Mouse (Mus musculus) layer of hippocampus, adult 2 months (tissue): ENCODE measurements around the gene Ifit1bl1. TPM values are rescaled to one million over a fixed set of nuclear protein-coding genes. Genes with fewer than 3 reads are reported as not detected.
"Not testable (repeated sequence)": the region's sequence is repeated elsewhere in the genome, so short reads cannot be mapped to it uniquely, and the experiment has no call there.

ENCODE experiments used
- DNase-seq, 2 experiments: peaks; one replicate each; pipeline ENCODE4 v3.0.0; 2022; ENCODE audit warnings: low spot score in 2 of 2
- H3K27ac ChIP-seq: fragments of 200-600 bp; 2 replicates; pipeline ENCODE4 v1.8.1; 2022
- H3K4me3 ChIP-seq: fragments of 200-600 bp; 2 replicates; pipeline ENCODE4 v1.8.1; 2022; ENCODE audit warnings: mild to moderate bottlenecking
- CTCF ChIP-seq: fragments of 200-600 bp; conservative IDR thresholded peaks from 2 replicates; pipeline ENCODE4 v1.8.1; 2022; ENCODE audit warnings: antibody characterized with exemption, mild to moderate bottlenecking, moderate library complexity
- total RNA-seq, 2 experiments: library from RNA; stranded (reverse); gene quantifications; 2 replicates each; pipeline ENCODE4 v1.2.3; 2021

Ifit1bl1 gene
- total RNA-seq, 2 experiments from 2014 or later, result 1.3 to 1.9 TPM

- Histone ChIP-seq H3K4me3 (no peak overlapping the region), H3K27ac (no peak overlapping the region)
- no peak for TF ChIP-seq CTCF
- no peak for DNase-seq
Measured at GRCm38 (mm10) chr19:34605472-34605871, 3.7 kb upstream of the Ifit1bl1 start.

- not testable (repeated sequence) for DNase-seq, H3K4me3 ChIP-seq, H3K27ac ChIP-seq
Measured at GRCm38 (mm10) chr19:34599250-34599649, 2.5 kb downstream of the Ifit1bl1 start.

GRCm38 (mm10) chr19:34598341-34598740, 3.4 kb downstream of the Ifit1bl1 start:
- DNase-seq, result peak; percentile 60 to 73
- H3K27ac ChIP-seq, result no peak overlapping the region
- TF ChIP-seq CTCF, result no peak
- H3K4me3 ChIP-seq, result no peak overlapping the region

DNA sequence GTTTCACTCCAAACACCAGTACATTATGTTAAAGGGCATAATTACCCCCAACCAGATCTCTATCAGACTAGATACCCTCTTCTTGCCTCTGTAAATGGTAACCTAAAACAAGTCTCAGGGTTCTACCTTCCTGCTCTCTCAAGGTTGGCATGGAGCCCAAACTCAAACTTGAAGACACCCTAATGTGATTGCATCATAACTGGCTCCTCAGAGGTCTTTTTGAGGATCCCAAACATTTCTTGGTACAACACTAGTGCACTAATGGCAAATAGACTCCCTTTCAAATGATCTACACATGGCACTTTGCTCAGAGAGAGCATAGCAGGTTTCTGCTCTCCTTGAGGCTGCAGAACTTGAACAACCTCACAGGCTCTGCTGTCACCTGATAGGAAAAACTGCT, 4.9 kb downstream of the Ifit1bl1 start:
- H3K4me3 ChIP-seq, result no peak overlapping the region
- no peak for TF ChIP-seq CTCF
- no peak for DNase-seq
- no peak overlapping the region for H3K27ac ChIP-seq

- not testable (repeated sequence) for DNase-seq
Measured at GRCm38 (mm10) chr19:34594523-34594922, 7.2 kb downstream of the Ifit1bl1 start.

GRCm38 (mm10) chr19:34593456-34593855, 8.3 kb downstream of the Ifit1bl1 start:
- no peak overlapping the region for H3K4me3 ChIP-seq
- no peak for DNase-seq
- H3K27ac ChIP-seq, result no peak overlapping the region
- TF ChIP-seq CTCF, result no peak

More at GRCm38 (mm10) chr19:34594523-34594922, 7.2 kb downstream of the Ifit1bl1 start:
- H3K4me3 ChIP-seq, H3K27ac ChIP-seq: not testable (repeated sequence)

- peak; percentile 66 for TF ChIP-seq CTCF
- H3K4me3 ChIP-seq, result no peak overlapping the region
- H3K27ac ChIP-seq, result no peak overlapping the region
- DNase-seq, result no peak
Measured at GRCm38 (mm10) chr19:34588959-34589358, 12.8 kb downstream of the Ifit1bl1 start.

GRCm38 (mm10) chr19:34587898-34588692, 13.7 kb downstream of the Ifit1bl1 start:
- H3K4me3 ChIP-seq, DNase-seq, H3K27ac ChIP-seq: not testable (repeated sequence)

GRCm38 (mm10) chr19:34585740-34586458, 15.9 kb downstream of the Ifit1bl1 start:
- not testable (repeated sequence) for H3K27ac ChIP-seq, H3K4me3 ChIP-seq, DNase-seq
- peak; percentile 51 for TF ChIP-seq CTCF

GRCm38 (mm10) chr19:34583126-34583766, 18.5 kb downstream of the Ifit1bl1 start, which contains the start of gene Ifit3:
Ifit3 (plus strand) TSS chr19:34583531.
- H3K4me3 ChIP-seq, H3K27ac ChIP-seq, DNase-seq: not testable (repeated sequence)

DNA sequence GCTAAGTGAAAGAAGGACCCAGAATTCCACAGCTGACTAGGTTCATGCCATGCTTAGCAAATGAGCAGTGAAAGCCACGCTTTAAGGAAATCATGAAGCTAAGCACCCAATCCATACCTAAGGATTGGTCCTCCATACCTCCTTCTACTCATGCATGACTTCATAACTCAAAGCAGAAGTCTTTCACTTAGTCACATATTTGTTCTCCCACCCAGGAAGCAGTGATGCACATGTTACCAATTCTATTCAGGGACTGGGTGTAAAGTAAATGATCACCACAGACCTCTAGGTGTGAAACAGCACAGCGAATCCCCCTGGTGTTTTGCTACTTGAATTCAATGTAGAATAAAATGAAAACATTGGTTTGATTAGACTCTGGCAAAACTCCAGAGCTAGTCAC, 19.1 kb downstream of the Ifit1bl1 start:
- H3K4me3 ChIP-seq, H3K27ac ChIP-seq, DNase-seq: not testable (repeated sequence)

DNA sequence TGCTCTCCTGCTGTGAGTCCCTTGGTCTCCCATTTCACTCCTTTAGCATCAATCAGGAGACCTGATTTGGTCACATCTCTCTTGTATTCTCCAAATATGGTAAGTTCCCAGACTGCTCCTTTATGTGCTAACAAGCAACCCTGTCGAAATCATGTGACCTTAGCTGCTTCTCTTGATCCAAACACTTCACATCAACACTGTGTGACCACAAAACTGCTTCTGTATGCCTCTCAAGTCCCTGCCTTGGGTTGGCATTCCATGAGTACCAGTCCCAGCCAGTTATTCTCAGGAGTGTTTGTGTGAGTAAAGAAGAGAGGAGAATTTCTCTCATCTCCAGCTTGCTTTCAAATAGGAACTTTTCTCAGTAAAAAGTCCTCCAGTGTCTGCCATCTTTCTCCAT, 24.6 kb downstream of the Ifit1bl1 start:
- no peak overlapping the region for H3K4me3 ChIP-seq
- no peak for TF ChIP-seq CTCF
- H3K27ac ChIP-seq, result no peak overlapping the region
- DNase-seq, result no peak

GRCm38 (mm10) chr19:34573650-34574049, 28.1 kb downstream of the Ifit1bl1 start:
- H3K27ac ChIP-seq, result no peak overlapping the region
- TF ChIP-seq CTCF, result no peak
- no peak for DNase-seq
- H3K4me3 ChIP-seq, result no peak overlapping the region
